Mouse (Mus musculus) ES-Bruce4 (cell line): ENCODE measurements around the gene Anp32a. TPM values are rescaled to one million over a fixed set of nuclear protein-coding genes. Genes with fewer than 3 reads are reported as not detected.

Experiments
- H3K27ac ChIP-seq: 2 replicates; pipeline ENCODE4 v1.5.1; 2012; ENCODE audit warnings: low read length, inconsistent platforms; ENCODE audit not compliant: insufficient read depth
- H3K27me3 ChIP-seq: 2 replicates; pipeline ENCODE4 v1.6.1; 2012; ENCODE audit warnings: mild to moderate bottlenecking, low read length, inconsistent platforms; ENCODE audit not compliant: control insufficient read depth, poor library complexity, insufficient read depth, severe bottlenecking
- H3K36me3 ChIP-seq: 2 replicates; pipeline ENCODE4 v1.6.1; 2012; ENCODE audit warnings: inconsistent platforms, mild to moderate bottlenecking, low read length, moderate library complexity; ENCODE audit not compliant: control insufficient read depth, poor library complexity, insufficient read depth, severe bottlenecking
- H3K4me1 ChIP-seq: one replicate; pipeline ENCODE4 v1.8.1; 2011; ENCODE audit warnings: low read length; ENCODE audit not compliant: control insufficient read depth, insufficient read depth
- H3K4me3 ChIP-seq: 2 replicates; pipeline ENCODE4 v1.5.1; 2011; ENCODE audit warnings: low read depth, mild to moderate bottlenecking, low read length
- H3K9ac ChIP-seq: 2 replicates; pipeline ENCODE4 v1.6.1; 2012; ENCODE audit warnings: low read depth, mild to moderate bottlenecking, inconsistent platforms; ENCODE audit not compliant: poor library complexity, severe bottlenecking
- H3K9me3 ChIP-seq: replicated peaks from 2 replicates; pipeline ENCODE4 v1.6.1; 2012; ENCODE audit warnings: mild to moderate bottlenecking, low read length, inconsistent platforms; ENCODE audit not compliant: control insufficient read depth, poor library complexity, insufficient read depth, severe bottlenecking
- CTCF ChIP-seq: IDR thresholded peaks from one replicate; pipeline ENCODE4 v1.8.1; 2011; ENCODE audit warnings: low read depth, low read length
- EP300 ChIP-seq: IDR thresholded peaks from 2 replicates; pipeline ENCODE4 v1.6.1; 2011; ENCODE audit warnings: low read depth, low read length; ENCODE audit not compliant: insufficient read depth
- POLR2A ChIP-seq: IDR thresholded peaks from one replicate; pipeline ENCODE4 v1.8.1; 2011; ENCODE audit warnings: low read length; ENCODE audit not compliant: insufficient read depth
- polyA plus RNA-seq: library from polyadenylated mRNA; stranded (reverse); fragments of >200 nt; gene quantifications from 2 replicates; pipeline ENCODE4 v1.2.4, GENCODE M21; 2011; ENCODE audit warnings: low read depth; ENCODE audit not compliant: missing spikeins, insufficient read depth, insufficient read length

Anp32a gene
- polyA plus RNA-seq, 1 experiment = 779 TPM

- peaks cover 3% of the 10 kb centered on the region; the same call in 1 of the 2 replicates for H3K36me3 ChIP-seq
- peaks cover 17% of the 10 kb centered on the region for H3K4me1 ChIP-seq
- H3K4me3 ChIP-seq = no peak overlapping the region
- H3K27ac ChIP-seq = no peak overlapping the region
- no peak overlapping the region for H3K9ac ChIP-seq
- H3K9me3 ChIP-seq = no peaks in the 10 kb centered on the region
- TF ChIP-seq EP300 (no peak), POLR2A (no peak)
- no peaks in the 10 kb centered on the region for H3K27me3 ChIP-seq
These were observed 28.1 kb downstream of the Anp32a start for GRCm38 (mm10) chr9:62369172-62369571.

GRCm38 (mm10) chr9:62370186-62370585 is 29.1 kb downstream of the Anp32a start:
- no peak overlapping the region for H3K4me3 ChIP-seq
- no peaks in the 10 kb centered on the region for H3K9me3 ChIP-seq
- peaks cover 17% of the 10 kb centered on the region for H3K4me1 ChIP-seq
- peaks cover 3% of the 10 kb centered on the region; the same call in 1 of the 2 replicates for H3K36me3 ChIP-seq
- H3K27me3 ChIP-seq = no peaks in the 10 kb centered on the region
- H3K9ac ChIP-seq = no peak overlapping the region
- no peak for TF ChIP-seq EP300
- no peak for TF ChIP-seq CTCF
- TF ChIP-seq POLR2A = no peak
- H3K27ac ChIP-seq = no peak overlapping the region

- H3K9ac ChIP-seq = no peak overlapping the region
- TF ChIP-seq POLR2A (no peak), EP300 (no peak), CTCF (no peak)
- H3K36me3 ChIP-seq = peaks cover 5% of the 10 kb centered on the region
- peaks cover 17% of the 10 kb centered on the region for H3K4me1 ChIP-seq
- no peaks in the 10 kb centered on the region for H3K27me3 ChIP-seq
- H3K4me3 ChIP-seq = no peak overlapping the region
- H3K27ac ChIP-seq = no peak overlapping the region
- no peaks in the 10 kb centered on the region for H3K9me3 ChIP-seq
These were observed 29.7 kb downstream of the Anp32a start for GRCm38 (mm10) chr9:62370648-62371280.

- peaks cover 14% of the 10 kb centered on the region for H3K4me1 ChIP-seq
- H3K27me3 ChIP-seq = no peaks in the 10 kb centered on the region
- no peak overlapping the region for H3K27ac ChIP-seq
- peaks cover 12% of the 10 kb centered on the region for H3K36me3 ChIP-seq
- H3K9me3 ChIP-seq = no peaks in the 10 kb centered on the region
- no peak for TF ChIP-seq POLR2A
- TF ChIP-seq CTCF = no peak
- no peak for TF ChIP-seq EP300
- no peak overlapping the region for H3K9ac ChIP-seq
- no peak overlapping the region for H3K4me3 ChIP-seq
These were observed 30.9 kb downstream of the Anp32a start for GRCm38 (mm10) chr9:62371745-62372555.

- Histone ChIP-seq H3K9me3 (no peaks in the 10 kb centered on the region), H3K4me1 (peaks cover 11% of the 10 kb centered on the region), H3K27me3 (no peaks in the 10 kb centered on the region), H3K9ac (no peak overlapping the region), H3K27ac (no peak overlapping the region), H3K4me3 (no peak overlapping the region), H3K36me3 (peaks cover 17% of the 10 kb centered on the region)
- TF ChIP-seq POLR2A (no peak), EP300 (no peak), CTCF (no peak)
These were observed 31.6 kb downstream of the Anp32a start for GRCm38 (mm10) chr9:62372556-62373221.
